Mouse (Mus musculus) liver, postnatal 0 days (tissue): ENCODE measurements at regions not wholly inside any gene's neighbourhood (a gene's known extent, or its start where the extent isn't known, plus 50 kb on each side); places are given as distances from the start of the nearest gene placed in this dataset.

Experiments used
- CTCF ChIP-seq: sonication (generic); IDR thresholded peaks from 2 replicates; pipeline ENCODE4 v1.5.1; 2016; ENCODE audit warnings: antibody characterized with exemption, low read depth
- EP300 ChIP-seq: IDR thresholded peaks from 2 replicates; pipeline ENCODE4 v1.6.1; 2016; ENCODE audit warnings: antibody characterized with exemption, low read depth, mild to moderate bottlenecking

- TF ChIP-seq CTCF (no peak), EP300 (no peak)
Measured at GRCm38 (mm10) chr1:77846039-77846727, 331.3 kb upstream of the Epha4 start.
